19 mouse cellular contexts compared by ENCODE assay signal in the genomic region with DNA sequence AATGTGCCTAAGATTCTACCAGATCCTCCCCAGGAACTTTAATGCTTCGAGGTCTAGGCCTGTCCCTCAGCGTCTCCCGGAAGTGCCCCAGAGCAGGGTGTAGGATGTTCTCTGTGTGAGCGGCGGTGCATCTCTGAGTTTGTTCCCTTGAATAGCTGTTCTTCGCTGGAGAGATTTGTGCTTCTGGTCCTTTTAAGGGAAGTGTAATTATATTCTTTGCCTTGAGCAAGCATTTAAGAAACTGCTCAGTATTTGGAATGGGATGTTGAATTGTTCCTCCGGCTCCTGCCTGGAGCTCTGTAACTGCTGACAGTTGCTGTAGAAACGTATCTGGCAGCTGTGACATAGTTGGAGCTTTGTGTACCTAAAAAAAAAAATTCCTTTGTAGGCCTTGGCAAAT. TPM values are rescaled to one million over a fixed set of nuclear protein-coding genes. Genes with fewer than 3 reads are reported as not detected.
A peak's percentile ranks its signal among the peaks of the same experiment; 100 is the strongest.
DNase-seq lines count a peak whose midpoint lies in the region; ATAC-seq lines count a peak whose summit lies in the region.
"Had no signal": no experiment of that assay in that cellular context is flagged by ENCODE, and none has a peak within 500 bp of the region (broad histone marks: within the 10 kb centered on the region; RNA-seq: fewer than 3 reads in every experiment).

No protein-coding gene starts in this region.

- WGBS in forebrain, embryonic 10.5 days, result 87% methylated on average over 8 of the region's 8 CpGs
- 30% methylated on average over 8 of the region's 8 CpGs for WGBS in hindbrain, embryonic 13.5 days
- WGBS in midbrain, embryonic 16.5 days, result 20% methylated on average over 8 of the region's 8 CpGs

- intact Hi-C loops in gastrocnemius, postnatal 36 days (cut with DNase I), result no loop called here

- peak overlapping the region; percentile 60; the same call in 1 of the 2 replicates for H3K27ac ChIP-seq in forebrain, embryonic 10.5 days
- H3K27ac ChIP-seq in hindbrain, embryonic 13.5 days, result peak overlapping the region; percentile 69
- H3K27ac ChIP-seq in midbrain, embryonic 16.5 days (ENCODE audit: low read length), result peak overlapping the region; percentile 71
- H3K27ac ChIP-seq: gastrocnemius, adult 2 months; kidney, embryonic 15.5 days; stomach, embryonic 15.5 days had no signal

- H3K4me2 ChIP-seq in hindbrain, embryonic 13.5 days, result no peak overlapping the region
- no peak overlapping the region for H3K4me2 ChIP-seq in midbrain, embryonic 16.5 days (ENCODE audit: low read length)
- H3K4me2 ChIP-seq: heart, embryonic 11.5 days; kidney, embryonic 15.5 days; liver, embryonic 11.5 days; stomach, embryonic 15.5 days had no signal

- peak; percentile 36 to 56 for DNase-seq in layer of hippocampus, postnatal 14 days (ENCODE audit: low spot score in 2 of 2)
- DNase-seq in layer of hippocampus, postnatal 25 days (ENCODE audit: extremely low spot score in 1 of 2, low spot score in 1 of 2), result no peak
- no peak for DNase-seq in forebrain, embryonic 10.5 days (ENCODE audit: extremely low spot score, low spot score)
- DNase-seq in cerebellum, postnatal 25 days, result no peak
- no peak for DNase-seq in gastrocnemius, postnatal 36 days
- no peak for DNase-seq in liver
- DNase-seq: adrenal gland, postnatal 10 days; embryo, embryonic 11 days; gastrocnemius, adult 2 months; right cerebral cortex, postnatal 4 days had no signal

- H3K9me3 ChIP-seq in forebrain, embryonic 10.5 days, result no peaks in the 10 kb centered on the region
- no peaks in the 10 kb centered on the region for H3K9me3 ChIP-seq in hindbrain, embryonic 13.5 days
- no peaks in the 10 kb centered on the region for H3K9me3 ChIP-seq in midbrain, embryonic 16.5 days (replicated peaks; ENCODE audit: control insufficient read depth, low read length, poor library complexity, severe bottlenecking)
- H3K9me3 ChIP-seq: kidney, embryonic 15.5 days; stomach, embryonic 15.5 days had no signal

- H3K9ac ChIP-seq in hindbrain, embryonic 13.5 days, result no peak overlapping the region
- no peak overlapping the region for H3K9ac ChIP-seq in midbrain, embryonic 16.5 days (ENCODE audit: low read depth, low read length)
- H3K9ac ChIP-seq: kidney, embryonic 15.5 days; stomach, embryonic 15.5 days had no signal

- no peak overlapping the region for H3K4me3 ChIP-seq in forebrain, embryonic 10.5 days
- no peak overlapping the region for H3K4me3 ChIP-seq in hindbrain, embryonic 13.5 days
- H3K4me3 ChIP-seq in midbrain, embryonic 16.5 days (ENCODE audit: low read depth, low read length), result no peak overlapping the region
- H3K4me3 ChIP-seq: gastrocnemius, adult 2 months; kidney, embryonic 15.5 days; stomach, embryonic 15.5 days had no signal

- 0 out of 2 replicates have a peak, but pooled peaks have one; percentile 43 for ATAC-seq in hindbrain, embryonic 13.5 days (ENCODE audit: low FRiP score)
- ATAC-seq in midbrain, embryonic 16.5 days, result peak; percentile 66
- ATAC-seq: lung, postnatal 0 days had no signal

- H3K27me3 ChIP-seq in forebrain, embryonic 10.5 days (ENCODE audit: poor library complexity, severe bottlenecking), result no peaks in the 10 kb centered on the region
- H3K27me3 ChIP-seq in hindbrain, embryonic 13.5 days, result no peaks in the 10 kb centered on the region
- H3K27me3 ChIP-seq in midbrain, embryonic 16.5 days (ENCODE audit: control insufficient read depth, insufficient read depth, low read depth, low read length), result no peaks in the 10 kb centered on the region
- H3K27me3 ChIP-seq: kidney, embryonic 15.5 days; stomach, embryonic 15.5 days had no signal

- H3K36me3 ChIP-seq in forebrain, embryonic 10.5 days (replicated peaks), result peaks cover 84% of the 10 kb centered on the region
- peaks cover 33% of the 10 kb centered on the region for H3K36me3 ChIP-seq in hindbrain, embryonic 13.5 days
- H3K36me3 ChIP-seq in midbrain, embryonic 16.5 days (ENCODE audit: control insufficient read depth, insufficient read depth, low read length), result peaks cover 17% of the 10 kb centered on the region

- H3K4me1 ChIP-seq in forebrain, embryonic 10.5 days, result peaks cover 3% of the 10 kb centered on the region; the same call in 1 of the 2 replicates
- H3K4me1 ChIP-seq in hindbrain, embryonic 13.5 days (replicated peaks), result peaks cover 19% of the 10 kb centered on the region
- H3K4me1 ChIP-seq in midbrain, embryonic 16.5 days (ENCODE audit: control insufficient read depth, insufficient read depth, low read length), result peaks cover 6% of the 10 kb centered on the region; the same call in 1 of the 2 replicates
- H3K4me1 ChIP-seq: kidney, embryonic 15.5 days; stomach, embryonic 15.5 days had no signal

RNA-seq across cellular contexts. Expression of a gene that starts 32.9 kb away (rescaled TPM):
- 10 to 100 TPM; 41.8 to 44.0 TPM for total RNA-seq in layer of hippocampus, postnatal 14 days (2021)
- 10 to 100 TPM; 41.1 to 44.9 TPM for total RNA-seq in layer of hippocampus, postnatal 25 days (2021)
- polyA plus RNA-seq in forebrain, embryonic 10.5 days (2016; fragmentation: Nextera tagmentation; extraction: Ambion mirVana), result 108 and 110 TPM in 2 replicates
- 26.3 and 27.1 TPM in 2 replicates for polyA plus RNA-seq in hindbrain, embryonic 13.5 days (2015; fragmentation: Nextera tagmentation; extraction: Ambion mirVana)
- polyA plus RNA-seq in midbrain, embryonic 16.5 days (2015; fragmentation: Nextera tagmentation; extraction: Ambion mirVana), result 28.2 and 35.2 TPM in 2 replicates
- 10 to 100 TPM; 28.8 to 34.5 TPM for total RNA-seq in gastrocnemius, postnatal 36 days (2021)

RNA-seq across cellular contexts. Expression of a gene that starts 36.7 kb away (rescaled TPM):
- total RNA-seq in layer of hippocampus, postnatal 14 days (2021), result 10 to 100 TPM; 57.5 to 60.4 TPM
- 10 to 100 TPM; 58.6 to 66.5 TPM for total RNA-seq in layer of hippocampus, postnatal 25 days (2021)
- 2.6 and 3.1 TPM in 2 replicates for polyA plus RNA-seq in forebrain, embryonic 10.5 days (2016; fragmentation: Nextera tagmentation; extraction: Ambion mirVana)
- 7.4 and 7.9 TPM in 2 replicates for polyA plus RNA-seq in hindbrain, embryonic 13.5 days (2015; fragmentation: Nextera tagmentation; extraction: Ambion mirVana)
- 10.6 and 11.6 TPM in 2 replicates for polyA plus RNA-seq in midbrain, embryonic 16.5 days (2015; fragmentation: Nextera tagmentation; extraction: Ambion mirVana)
- total RNA-seq in gastrocnemius, postnatal 36 days (2021), result under 1 TPM; 0.22 to 0.84 TPM

RNA-seq across cellular contexts. Expression of a gene that starts 41.4 kb away (rescaled TPM):
- not detected for total RNA-seq in layer of hippocampus, postnatal 14 days (2021)
- not detected for total RNA-seq in layer of hippocampus, postnatal 25 days (2021)
- polyA plus RNA-seq in forebrain, embryonic 10.5 days (2016; fragmentation: Nextera tagmentation; extraction: Ambion mirVana), result not detected in 2 replicates
- polyA plus RNA-seq in hindbrain, embryonic 13.5 days (2015; fragmentation: Nextera tagmentation; extraction: Ambion mirVana), result 0.08 TPM in 1 of 2 replicates, not detected in the other
- polyA plus RNA-seq in midbrain, embryonic 16.5 days (2015; fragmentation: Nextera tagmentation; extraction: Ambion mirVana), result not detected in 2 replicates
- total RNA-seq in gastrocnemius, postnatal 36 days (2021), result not detected
- total RNA-seq: adrenal gland, postnatal 10 days; gastrocnemius, adult 2 months; left cerebral cortex, adult 8-10 months; neutrophil, adult 5-6 weeks had no signal
- polyA plus RNA-seq: heart, embryonic 11.5 days; kidney, embryonic 15.5 days; liver, embryonic 11.5 days; lung, postnatal 0 days; stomach, embryonic 15.5 days had no signal

Comparison
In these comparisons a context has a peak if more than half of its experiments do, and no peak if none do; other contexts are left out.
1. DNase-seq: peak in layer of hippocampus, postnatal 14 days (2 of 2); none in layer of hippocampus, postnatal 25 days (0 of 2), forebrain, embryonic 10.5 days (single experiment), cerebellum, postnatal 25 days (0 of 2), gastrocnemius, postnatal 36 days (0 of 2) and liver (single experiment).
2. RNA of a gene that starts 36.7 kb away (total RNA-seq): 58.6 to 66.5 TPM in layer of hippocampus, postnatal 25 days and 57.5 to 60.4 TPM in layer of hippocampus, postnatal 14 days; 0.22 to 0.84 TPM in gastrocnemius, postnatal 36 days; every median in the first group is over 10 times any median in the second.
3. Peak in every context shown above with its lines, with median percentiles within 50 percentile points of each other: H3K27ac ChIP-seq.